Mouse (Mus musculus) testis, adult 2 months (tissue): ENCODE results near the gene Slamf8.

ENCODE experiments used
- CTCF ChIP-seq: fragments of 200-500 bp; IDR thresholded peaks from 2 replicates; pipeline ENCODE4 v1.5.1; 2012; ENCODE audit warnings: low read depth, mild to moderate bottlenecking, inconsistent platforms, low read length, moderate library complexity; ENCODE audit not compliant: control insufficient read depth, insufficient read depth, insufficient replicate concordance
- POLR2A ChIP-seq: fragments of 200-500 bp; IDR thresholded peaks from 2 replicates; pipeline ENCODE4 v1.6.1; 2012; ENCODE audit warnings: low read depth, mild to moderate bottlenecking, inconsistent platforms, low read length, moderate library complexity; ENCODE audit not compliant: control insufficient read depth

GRCm38 (mm10) chr1:172611304-172611703, 20.9 kb upstream of the Slamf8 start:
- TF ChIP-seq CTCF (no peak), POLR2A (no peak)
